Comparison of ENCODE assay signal across 22 mouse cellular contexts in the genomic region with DNA sequence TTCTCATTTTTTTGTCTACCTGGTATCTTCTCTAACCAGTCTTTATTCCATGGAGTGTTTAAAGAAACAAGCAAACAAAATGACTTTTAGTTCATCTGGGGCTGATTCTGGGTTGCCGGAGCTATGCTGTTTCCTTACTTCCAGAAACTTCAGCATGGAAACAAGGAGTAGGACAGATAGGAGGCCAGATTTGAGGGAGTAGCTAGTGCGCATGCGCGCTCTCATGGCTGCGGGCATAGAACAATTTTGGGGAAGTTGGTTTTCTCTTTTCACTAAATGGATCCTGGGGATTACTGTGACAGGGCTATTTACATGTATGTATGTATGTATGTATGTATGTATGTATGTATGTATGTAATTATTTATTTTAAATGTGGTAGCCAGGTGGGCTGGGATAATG. TPM values are rescaled to one million over a fixed set of nuclear protein-coding genes. Genes with fewer than 3 reads are reported as not detected.
DNase-seq lines count a peak whose midpoint lies in the region; ATAC-seq and TF ChIP-seq lines count a peak whose summit lies in the region.
"Had no signal": no experiment of that assay in that cellular context is flagged by ENCODE, and none has a peak within 500 bp of the region (broad histone marks: within the 10 kb centered on the region; RNA-seq: fewer than 3 reads in every experiment).

No protein-coding gene starts in this region.

- no peak overlapping the region for H3K9ac ChIP-seq in midbrain, embryonic 11.5 days (ENCODE audit: low read length)
- no peak overlapping the region for H3K9ac ChIP-seq in midbrain, embryonic 15.5 days
- no peak overlapping the region for H3K9ac ChIP-seq in MEL (ENCODE audit: control insufficient read depth, low read depth, low read length, poor library complexity, severe bottlenecking)

- H3K4me2 ChIP-seq in midbrain, embryonic 11.5 days = no peak overlapping the region
- no peak overlapping the region for H3K4me2 ChIP-seq in midbrain, embryonic 15.5 days

- no peak for TF ChIP-seq EP300 in MEL (IDR thresholded peaks at IDR 0.05; ENCODE audit: low read depth in 1 of 2, low read length in 2 of 2)

- no peak for TF ChIP-seq CTCF in MEL (IDR thresholded peaks at IDR 0.05 in 2 of 3, conservative IDR thresholded peaks at IDR 0.05 in 1 of 3; ENCODE audit: control insufficient read depth in 1 of 3, insufficient read depth in 1 of 3, low read depth in 2 of 3, low read length in 3 of 3, poor library complexity in 1 of 3, severe bottlenecking in 1 of 3)

- no peak overlapping the region for H3K27ac ChIP-seq in midbrain, embryonic 11.5 days (ENCODE audit: low read depth, low read length)
- no peak overlapping the region for H3K27ac ChIP-seq in midbrain, embryonic 15.5 days
- H3K27ac ChIP-seq in MEL (ENCODE audit: control insufficient read depth, low read depth, low read length) = no peak overlapping the region

- no peak for TF ChIP-seq POLR2A in MEL (IDR thresholded peaks at IDR 0.05; ENCODE audit: control insufficient read depth in 1 of 2, insufficient read depth in 1 of 2, low read depth in 1 of 2, low read length in 2 of 2, poor library complexity in 1 of 2)

- no peak for ATAC-seq in midbrain, embryonic 11.5 days (ENCODE audit: low FRiP score)
- no peak for ATAC-seq in midbrain, embryonic 15.5 days (replicated peaks)
- ATAC-seq: activated CD4-positive, CD25-positive, alpha-beta regulatory T cell, adult 4 months; CD4-positive, CD25-positive, alpha-beta regulatory T cell, adult 4 months; Patski had no signal

- H3K36me3 ChIP-seq in midbrain, embryonic 11.5 days (ENCODE audit: control insufficient read depth, insufficient read depth, low read length) = no peaks in the 10 kb centered on the region
- no peaks in the 10 kb centered on the region for H3K36me3 ChIP-seq in midbrain, embryonic 15.5 days (replicated peaks)
- H3K36me3 ChIP-seq in MEL (ENCODE audit: control insufficient read depth in 1 of 2, insufficient read depth in 2 of 2, low read length in 2 of 2) = peaks cover 0 to 7% of the 10 kb centered on the region in 2 experiments; a peak in 2 of 4 replicates
- H3K36me3 ChIP-seq: G1E had no signal

- no peak overlapping the region for H3K4me3 ChIP-seq in midbrain, embryonic 11.5 days (ENCODE audit: low read depth, low read length)
- H3K4me3 ChIP-seq in midbrain, embryonic 15.5 days = no peak overlapping the region
- H3K4me3 ChIP-seq in MEL (ENCODE audit: control insufficient read depth in 1 of 2, insufficient read depth in 1 of 2, low read depth in 2 of 2, low read length in 2 of 2) = no peak overlapping the region

- 96% methylated on average over 5 of the region's 5 CpGs for WGBS in midbrain, embryonic 11.5 days
- over 99% methylated on average over 5 of the region's 5 CpGs for whole genome bisulfite sequencing in midbrain, embryonic 15.5 days

- intact Hi-C loops in heart, postnatal 10 days (cut with DNase I) = no loop called here

- H3K27me3 ChIP-seq in midbrain, embryonic 11.5 days (ENCODE audit: control insufficient read depth, insufficient read depth, low read length) = peaks cover 2% of the 10 kb centered on the region; the same call in 1 of the 2 replicates
- H3K27me3 ChIP-seq in midbrain, embryonic 15.5 days (replicated peaks) = no peaks in the 10 kb centered on the region
- H3K27me3 ChIP-seq in MEL (ENCODE audit: control insufficient read depth in 1 of 2, insufficient read depth in 2 of 2, low read length in 2 of 2) = peaks cover 2 to 5% of the 10 kb centered on the region in 2 experiments; a peak in 3 of 4 replicates

- H3K79me2 ChIP-seq in MEL (ENCODE audit: control insufficient read depth, insufficient read depth, low read length, poor library complexity) = peaks cover 4% of the 10 kb centered on the region

- H3K9me3 ChIP-seq in midbrain, embryonic 11.5 days (ENCODE audit: control insufficient read depth, low read length) = no peaks in the 10 kb centered on the region
- H3K9me3 ChIP-seq in midbrain, embryonic 15.5 days = no peaks in the 10 kb centered on the region
- no peaks in the 10 kb centered on the region for H3K9me3 ChIP-seq in MEL (replicated peaks; ENCODE audit: insufficient read depth, low read length)
- H3K9me3 ChIP-seq: G1E had no signal

- TF ChIP-seq RAD21 in MEL (IDR thresholded peaks at IDR 0.05; ENCODE audit: low read depth, low read length) = no peak

- H3K4me1 ChIP-seq in midbrain, embryonic 11.5 days (ENCODE audit: control insufficient read depth, insufficient read depth, low read length) = no peaks in the 10 kb centered on the region; the same call in 1 of the 2 replicates
- H3K4me1 ChIP-seq in midbrain, embryonic 15.5 days = 0 out of 2 replicates have a peak, but pooled peaks cover 6% of the 10 kb centered on the region
- H3K4me1 ChIP-seq in MEL (ENCODE audit: control insufficient read depth in 1 of 2, insufficient read depth in 2 of 2, low read length in 2 of 2) = peaks cover 0 to 5% of the 10 kb centered on the region in 2 experiments; a peak in 2 of 4 replicates

- DNase-seq in heart, adult 11 months = peak; percentile 54
- no peak for DNase-seq in heart, postnatal 10 days
- peak; percentile 47 for DNase-seq in midbrain, embryonic 11.5 days (ENCODE audit: low spot score, missing footprints)
- peak; percentile 6 for DNase-seq in testis, postnatal 10 days (ENCODE audit: low spot score)
- no peak for DNase-seq in testis, postnatal 14 days (ENCODE audit: low spot score)
- DNase-seq in MEL (ENCODE audit: low read depth, low spot score) = peak; percentile 59
- no peak for DNase-seq in lung, postnatal 10 days
- DNase-seq: adrenal gland, adult 2 months; adrenal gland, adult 8-10 months; adrenal gland, postnatal 10 days; adrenal gland, postnatal 14 days; adrenal gland, postnatal 25 days; adrenal gland, postnatal 36 days; B cell, adult 2 months; cerebellum, adult 11 months; cerebellum, adult 11-12 months; cerebellum, adult 18-20 months had no signal

TF ChIP-seq in MEL, 35 proteins besides CTCF, POLR2A, EP300 and RAD21:
- TF ChIP-seq ZMIZ1 (IDR thresholded peaks at IDR 0.05; ENCODE audit: low read depth, low read length) (no peak), MXI1 (IDR thresholded peaks at IDR 0.05; ENCODE audit: low read depth, low read length) (no peak), NRF1 (IDR thresholded peaks at IDR 0.05; ENCODE audit: insufficient read depth, low read depth, low read length, poor library complexity, severe bottlenecking) (peak; percentile 69), ELF1 (IDR thresholded peaks at IDR 0.05; ENCODE audit: low read depth, low read length) (no peak), RCOR1 (IDR thresholded peaks at IDR 0.05; ENCODE audit: low read depth, low read length) (no peak), E2F4 (IDR thresholded peaks at IDR 0.05; ENCODE audit: borderline replicate concordance, low read depth, low read length) (no peak), MAFK (IDR thresholded peaks at IDR 0.05; ENCODE audit: borderline replicate concordance, low read depth, low read length) (no peak)
TF ChIP-seq in MEL: peak in this region for 1.

RNA-seq across cellular contexts. Expression of a gene that starts 4.5 kb away (rescaled TPM):
- 10 to 100 TPM; 39.4 to 42.2 TPM for total RNA-seq in heart, postnatal 10 days (2021)
- 100 and 102 TPM in 2 replicates for polyA plus RNA-seq in midbrain, embryonic 11.5 days (2014; fragmentation: Nextera tagmentation; extraction: Ambion mirVana)
- 42.2 and 43.0 TPM in 2 replicates for polyA plus RNA-seq in midbrain, embryonic 15.5 days (2015; fragmentation: Nextera tagmentation; extraction: Ambion mirVana)
- total RNA-seq in MEL (2012; rRNA removed) = 73.0 and 77.7 TPM in 2 replicates
- polyA plus RNA-seq in MEL (2012; ENCODE audit: insufficient read depth in 1 of 2, insufficient read length in 2 of 2, low read depth in 1 of 2, low replicate concordance in 2 of 2, missing spikeins in 1 of 2) = 100 to 1,000 TPM in 1 of 2 experiments, 10 to 100 TPM in 1; 66.5 to 154 TPM

RNA-seq across cellular contexts. Expression of a gene that starts 39.1 kb away (rescaled TPM):
- total RNA-seq in heart, postnatal 10 days (2021) = 10 to 100 TPM; 17.1 to 18.3 TPM
- polyA plus RNA-seq in midbrain, embryonic 11.5 days (2014; fragmentation: Nextera tagmentation; extraction: Ambion mirVana) = 14.2 and 14.7 TPM in 2 replicates
- polyA plus RNA-seq in midbrain, embryonic 15.5 days (2015; fragmentation: Nextera tagmentation; extraction: Ambion mirVana) = 15.5 and 17.8 TPM in 2 replicates
- total RNA-seq in MEL (2012; rRNA removed) = 17.0 and 18.3 TPM in 2 replicates
- polyA plus RNA-seq in MEL (2012; ENCODE audit: insufficient read depth in 1 of 2, insufficient read length in 2 of 2, low read depth in 1 of 2, low replicate concordance in 2 of 2, missing spikeins in 1 of 2) = 10 to 100 TPM in 1 of 2 experiments, not detected in 1; 33.2 TPM

Comparison
In these comparisons a context has a peak if more than half of its experiments do, and no peak if none do; other contexts are left out.
1. DNase-seq: peak in heart, adult 11 months (single experiment), midbrain, embryonic 11.5 days (single experiment), testis, postnatal 10 days (single experiment) and MEL (single experiment); none in heart, postnatal 10 days (0 of 2), testis, postnatal 14 days (single experiment) and lung, postnatal 10 days (single experiment).